Mouse (Mus musculus) kidney, embryonic 15.5 days (tissue): ENCODE measurements at regions not wholly inside any gene's neighbourhood (a gene's known extent, or its start where the extent isn't known, plus 50 kb on each side); places are given as distances from the start of the nearest gene placed in this dataset. TPM values are rescaled to one million over a fixed set of nuclear protein-coding genes. Genes with fewer than 3 reads are reported as not detected.

Experiments
- ATAC-seq: fragments of 200-750 bp; cut with Nextera tagmentation; replicated peaks from 2 replicates; pipeline ENCODE4 v1.8.0; 2017; ENCODE audit warnings: moderate TSS enrichment; ENCODE audit not compliant: low FRiP score
- H3K27ac ChIP-seq: fragments of 300-500 bp; sonication (generic); 2 replicates; pipeline ENCODE4 v1.5.1; 2015; ENCODE audit warnings: mild to moderate bottlenecking, inconsistent platforms
- H3K27me3 ChIP-seq: fragments of 300-500 bp; sonication (generic); 2 replicates; pipeline ENCODE4 v1.6.1; 2015; ENCODE audit warnings: inconsistent platforms
- H3K36me3 ChIP-seq: fragments of 300-500 bp; sonication (generic); 2 replicates; pipeline ENCODE4 v1.6.1; 2015; ENCODE audit warnings: inconsistent platforms
- H3K4me1 ChIP-seq: fragments of 300-500 bp; sonication (generic); 2 replicates; pipeline ENCODE4 v1.6.1; 2015; ENCODE audit warnings: inconsistent platforms
- H3K4me2 ChIP-seq: fragments of 300-500 bp; sonication (generic); 2 replicates; pipeline ENCODE4 v1.6.1; 2015; ENCODE audit warnings: moderate library complexity, mild to moderate bottlenecking, inconsistent platforms
- H3K4me3 ChIP-seq: fragments of 300-500 bp; sonication (generic); replicated peaks from 2 replicates; pipeline ENCODE4 v1.5.1; 2015; ENCODE audit warnings: mild to moderate bottlenecking, inconsistent platforms
- H3K9ac ChIP-seq: fragments of 300-500 bp; sonication (generic); 2 replicates; pipeline ENCODE4 v1.6.1; 2015; ENCODE audit warnings: mild to moderate bottlenecking, inconsistent platforms
- H3K9me3 ChIP-seq: fragments of 300-500 bp; sonication (generic); replicated peaks from 2 replicates; pipeline ENCODE4 v1.6.1; 2016; ENCODE audit warnings: inconsistent platforms
- WGBS: fragments of 180-500 bp; shearing (Covaris S2); methylation state at CpG from one replicate; pipeline ENCODE4 v1.1.7; 2015; ENCODE audit warnings: mixed read lengths; 5-methylcytosine and 5-hydroxymethylcytosine counted together
- microRNA-seq: library from miRNA; unstranded; fragments of <30 nt; microRNA quantifications from one replicate; pipeline ENCODE4, GENCODE M21; 2016

DNA sequence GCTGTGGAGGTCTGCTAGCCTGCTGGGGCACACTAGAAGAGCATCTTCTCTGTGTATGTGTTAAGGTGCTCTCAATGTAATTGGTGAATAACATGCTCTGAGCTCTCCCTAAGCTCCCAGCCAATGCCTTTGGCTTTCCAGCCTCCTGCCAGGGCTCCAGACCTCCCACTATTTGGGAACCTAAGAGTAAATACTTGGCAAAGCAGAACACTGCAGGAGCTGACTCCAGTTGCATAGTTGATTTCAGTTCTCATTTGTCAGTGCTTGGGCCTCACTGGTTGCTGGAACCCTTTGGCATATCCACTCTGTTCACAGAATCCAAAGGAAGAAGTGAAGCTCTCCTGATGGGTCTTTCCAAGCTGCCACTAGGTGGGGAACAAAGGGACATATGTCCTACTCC lies 602.7 kb downstream of the Gm826 start:
- H3K36me3 ChIP-seq = no peaks in the 10 kb centered on the region
- no peaks in the 10 kb centered on the region for H3K9me3 ChIP-seq
- H3K4me2 ChIP-seq = no peak overlapping the region
- no peaks in the 10 kb centered on the region for H3K27me3 ChIP-seq
- H3K9ac ChIP-seq = no peak overlapping the region
- ATAC-seq = no peak
- no peak overlapping the region for H3K4me3 ChIP-seq
- peaks cover 12% of the 10 kb centered on the region for H3K4me1 ChIP-seq
- H3K27ac ChIP-seq = no peak overlapping the region

DNA sequence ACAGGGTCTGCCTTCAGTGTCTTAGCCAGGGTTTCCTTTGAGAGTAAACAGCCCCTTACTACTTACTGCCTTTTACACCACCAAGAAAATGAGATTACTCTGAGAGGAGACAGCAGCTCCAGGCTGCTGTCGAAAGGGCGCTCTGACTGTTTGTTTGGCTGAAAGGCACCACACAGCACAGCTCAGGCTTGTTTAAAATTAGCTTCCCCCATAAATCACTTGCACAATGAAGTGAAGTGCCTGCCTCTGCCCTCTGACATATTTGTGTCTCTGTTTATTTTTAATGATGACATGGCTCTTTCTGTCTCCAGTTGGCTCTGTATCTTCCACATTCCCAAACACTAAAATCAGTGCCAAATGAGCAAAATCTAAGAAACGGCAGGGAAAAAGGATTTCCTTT lies 601.5 kb downstream of the Gm826 start:
- H3K9me3 ChIP-seq = no peaks in the 10 kb centered on the region
- no peak overlapping the region for H3K9ac ChIP-seq
- H3K4me3 ChIP-seq = no peak overlapping the region
- peaks cover 12% of the 10 kb centered on the region for H3K4me1 ChIP-seq
- no peak overlapping the region for H3K4me2 ChIP-seq
- ATAC-seq = peak; percentile 73; the same call in 1 of the 2 replicates
- WGBS = 15% methylated on average over 3 of the region's 3 CpGs
- no peaks in the 10 kb centered on the region for H3K36me3 ChIP-seq
- H3K27me3 ChIP-seq = no peaks in the 10 kb centered on the region
- H3K27ac ChIP-seq = peak overlapping the region; percentile 67

DNA sequence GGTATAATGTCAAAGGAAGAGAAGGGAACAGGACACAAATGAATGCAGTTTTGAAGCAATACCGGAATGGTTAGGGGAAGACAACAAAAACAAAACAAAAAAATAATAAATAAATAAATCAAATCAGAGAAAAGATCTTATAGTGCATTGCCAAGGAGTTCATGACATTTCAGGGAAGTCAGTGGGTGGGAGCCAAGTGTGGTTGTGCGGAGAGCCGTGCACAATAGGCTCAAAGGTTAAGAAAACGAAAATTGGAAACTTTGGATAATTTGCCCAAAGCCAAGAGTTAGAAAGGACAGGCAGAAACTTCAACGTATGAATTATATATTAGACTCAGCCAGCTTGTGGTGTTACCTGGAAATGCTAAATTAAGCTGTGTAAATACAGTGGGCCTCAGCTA lies 599.4 kb downstream of the Gm826 start:
- WGBS = 44% methylated on average over 5 of the region's 5 CpGs
- H3K4me3 ChIP-seq = no peak overlapping the region
- no peak overlapping the region for H3K27ac ChIP-seq
- H3K4me2 ChIP-seq = no peak overlapping the region
- no peaks in the 10 kb centered on the region for H3K27me3 ChIP-seq
- no peak for ATAC-seq
- H3K36me3 ChIP-seq = no peaks in the 10 kb centered on the region
- H3K9ac ChIP-seq = no peak overlapping the region
- H3K4me1 ChIP-seq = peaks cover 9% of the 10 kb centered on the region
- H3K9me3 ChIP-seq = no peaks in the 10 kb centered on the region

DNA sequence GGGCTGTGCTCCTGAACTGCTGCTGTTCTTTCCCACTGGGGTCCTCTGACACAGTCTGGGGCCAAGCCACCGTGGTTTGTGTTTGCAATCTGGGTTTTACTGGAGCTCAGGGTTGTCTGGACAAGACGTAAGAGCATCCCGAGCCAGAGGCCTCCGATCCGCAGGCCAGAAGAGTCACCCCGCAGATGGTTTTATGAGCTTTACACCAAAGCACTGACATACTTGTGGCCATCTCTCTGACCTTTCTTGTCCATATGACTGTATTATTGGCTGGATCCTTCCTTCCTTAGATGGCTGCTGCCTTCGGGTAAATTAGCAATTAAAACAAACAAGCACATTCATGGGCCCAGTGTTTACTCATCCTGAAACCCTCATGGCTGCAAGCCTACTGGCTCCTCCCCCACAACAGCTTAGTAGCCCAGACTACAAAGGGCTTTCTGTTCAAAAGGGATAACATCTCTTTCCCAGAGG lies 578.4 kb downstream of the Gm826 start:
- peaks cover 13% of the 10 kb centered on the region; the same call in 1 of the 2 replicates for H3K4me1 ChIP-seq
- H3K9ac ChIP-seq = no peak overlapping the region
- no peaks in the 10 kb centered on the region for H3K9me3 ChIP-seq
- 0 out of 2 replicates have a peak overlapping the region, but pooled peaks have one; percentile 12 for H3K4me2 ChIP-seq
- H3K36me3 ChIP-seq = no peaks in the 10 kb centered on the region
- H3K27me3 ChIP-seq = no peaks in the 10 kb centered on the region
- H3K27ac ChIP-seq = no peak overlapping the region
- ATAC-seq = peak; percentile 83
- H3K4me3 ChIP-seq = no peak overlapping the region
- WGBS = 17% methylated on average over 7 of the region's 7 CpGs

DNA sequence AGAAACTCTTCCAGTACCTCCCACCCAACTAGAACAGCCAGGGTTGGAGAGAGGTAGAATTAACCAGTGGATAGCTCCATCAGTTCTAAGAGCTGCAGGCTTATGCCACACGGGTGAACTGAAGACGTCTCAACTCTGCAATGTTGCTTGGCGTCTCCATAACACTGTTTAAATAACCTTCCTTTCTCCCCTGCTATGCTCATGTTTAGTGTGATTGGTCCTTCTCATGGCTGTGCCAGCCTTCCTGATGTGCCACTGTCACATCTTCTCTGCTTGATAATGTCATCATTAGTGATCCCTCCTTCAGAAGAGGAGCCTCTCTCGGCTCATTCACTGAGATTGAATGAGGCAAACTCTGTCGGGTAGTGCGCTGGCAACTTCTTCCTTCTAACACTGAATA lies 573.2 kb downstream of the Gm826 start:
- no peak for ATAC-seq
- 88% methylated on average over 6 of the region's 6 CpGs for WGBS

DNA sequence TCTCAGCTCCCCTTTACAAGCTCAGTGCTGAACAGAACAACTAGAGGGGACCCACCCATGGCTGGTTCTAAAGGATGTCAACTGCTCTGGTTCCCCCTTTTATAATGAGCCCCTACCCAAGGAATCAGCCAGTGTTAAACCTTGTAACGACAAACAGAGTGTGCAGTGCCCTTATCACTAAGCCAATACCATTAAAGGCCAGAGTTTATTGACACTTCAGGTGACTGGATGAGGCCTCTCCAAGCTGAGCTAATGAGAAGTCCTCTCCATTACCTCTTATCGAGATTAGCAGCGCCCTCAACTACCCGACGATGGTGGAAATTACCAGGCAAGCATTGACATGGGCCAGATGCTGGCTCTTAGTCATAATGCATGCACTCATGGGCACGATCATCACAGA lies 570.8 kb downstream of the Gm826 start:
- no peak for ATAC-seq
- no peak overlapping the region for H3K4me2 ChIP-seq
- no peaks in the 10 kb centered on the region for H3K4me1 ChIP-seq
- H3K27ac ChIP-seq = no peak overlapping the region
- H3K27me3 ChIP-seq = no peaks in the 10 kb centered on the region
- H3K9me3 ChIP-seq = no peaks in the 10 kb centered on the region
- H3K9ac ChIP-seq = no peak overlapping the region
- H3K36me3 ChIP-seq = no peaks in the 10 kb centered on the region
- 77% methylated on average over 6 of the region's 6 CpGs for WGBS
- H3K4me3 ChIP-seq = no peak overlapping the region

More for the DNA sequence above, 573.2 kb downstream of the Gm826 start:
- Histone ChIP-seq H3K27ac (no peak overlapping the region), H3K4me2 (no peak overlapping the region), H3K9me3 (no peaks in the 10 kb centered on the region), H3K36me3 (no peaks in the 10 kb centered on the region), H3K4me1 (peaks cover 5% of the 10 kb centered on the region; the same call in 1 of the 2 replicates), H3K9ac (no peak overlapping the region), H3K4me3 (no peak overlapping the region), H3K27me3 (no peaks in the 10 kb centered on the region)

Small RNA genes in the stretch of these regions (microRNA-seq; reads per million reads assigned to microRNA genes)
- not detected for gene Gm44319
